Mouse (Mus musculus) heart, adult 2 months (tissue): ENCODE measurements around the gene Cirbp. TPM values are rescaled to one million over a fixed set of nuclear protein-coding genes. Genes with fewer than 3 reads are reported as not detected.

ENCODE experiments used
- DNase-seq, 2 experiments: peaks; one replicate each; pipeline ENCODE4 v3.0.0; 2021
- H3K27ac ChIP-seq: fragments of 200-600 bp; 2 replicates; pipeline ENCODE4 v1.8.1; 2022
- H3K27me3 ChIP-seq: fragments of 200-500 bp; 2 replicates; pipeline ENCODE4 v1.6.1; 2012; ENCODE audit warnings: mild to moderate bottlenecking, low read length, inconsistent platforms, mixed read lengths; ENCODE audit not compliant: control insufficient read depth, insufficient read depth
- H3K36me3 ChIP-seq: fragments of 200-500 bp; 2 replicates; pipeline ENCODE4 v1.6.1; 2012; ENCODE audit warnings: low read length, inconsistent platforms; ENCODE audit not compliant: control insufficient read depth, insufficient read depth
- H3K4me1 ChIP-seq: fragments of 200-500 bp; 2 replicates; pipeline ENCODE4 v1.6.1; 2011; ENCODE audit warnings: low read length; ENCODE audit not compliant: control insufficient read depth, insufficient read depth
- H3K4me3 ChIP-seq: fragments of 200-600 bp; 2 replicates; pipeline ENCODE4 v1.8.1; 2022
- H3K79me2 ChIP-seq: fragments of 200-500 bp; replicated peaks from 2 replicates; pipeline ENCODE4 v1.6.1; 2012; ENCODE audit warnings: mild to moderate bottlenecking, inconsistent platforms, low read length, moderate library complexity, mixed read lengths; ENCODE audit not compliant: control insufficient read depth, insufficient read depth
- H3K9ac ChIP-seq: fragments of 200-500 bp; 2 replicates; pipeline ENCODE4 v1.6.1; 2012; ENCODE audit warnings: low read depth, mild to moderate bottlenecking, control low read depth, inconsistent platforms, low read length, mixed read lengths
- CTCF ChIP-seq: fragments of 200-600 bp; IDR thresholded peaks from 2 replicates; pipeline ENCODE4 v1.8.1; 2022; ENCODE audit warnings: antibody characterized with exemption, mild to moderate bottlenecking, moderate library complexity
- EP300 ChIP-seq: fragments of 200-500 bp; IDR thresholded peaks from 2 replicates; pipeline ENCODE4 v1.6.1; 2011; ENCODE audit warnings: low read depth, low read length, control low read depth; ENCODE audit not compliant: insufficient read depth
- POLR2A ChIP-seq: fragments of 200-500 bp; IDR thresholded peaks from 2 replicates; pipeline ENCODE4 v1.6.1; 2011; ENCODE audit warnings: mild to moderate bottlenecking, low read depth, low read length, control low read depth; ENCODE audit not compliant: insufficient read depth
- WGBS: fragments of 180-500 bp; shearing (Covaris S2); methylation state at CpG from one replicate; pipeline ENCODE4 v1.1.7; 2018; 5-methylcytosine and 5-hydroxymethylcytosine counted together
- intact Hi-C: fragments of 180-260 bp; cut with DNase I; formaldehyde crosslinking; loops from one replicate; pipeline ENCODE4 v1.15.1; 2025
- polyA plus RNA-seq: library from polyadenylated mRNA; depleted of rRNA; stranded (reverse); fragments of >200 nt; gene quantifications from 2 replicates; pipeline ENCODE4 v1.2.3, GENCODE M21; 2012
- total RNA-seq, 2 experiments: library from RNA; stranded (reverse); gene quantifications; 2 replicates each; pipeline ENCODE4 v1.2.3; 2021

Cirbp gene
- total and polyA plus RNA-seq, 3 experiments = 34.2 to 85.8 (median 43.2) TPM

DNA sequence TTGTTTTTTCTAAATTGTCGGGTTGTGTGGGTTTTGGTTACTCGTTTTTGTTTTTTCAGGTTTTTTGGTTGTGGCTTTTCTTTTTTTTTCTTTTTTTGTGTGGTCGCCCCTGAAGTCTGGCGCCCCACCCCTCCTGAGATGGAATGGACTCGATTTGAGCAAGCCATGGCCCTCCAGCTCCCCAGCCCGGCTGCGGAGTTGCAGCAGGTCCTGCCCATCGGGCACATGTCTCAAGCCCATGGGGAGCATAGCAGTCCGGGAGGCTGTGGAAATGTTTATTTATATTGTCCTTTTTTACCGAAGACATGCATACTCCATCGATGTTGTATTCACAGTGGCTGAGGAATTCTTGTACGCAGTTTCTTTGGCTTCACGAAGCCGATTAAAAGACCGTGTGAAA is 5.5 kb downstream of the Cirbp start:
- Histone ChIP-seq H3K36me3 (peaks cover 2% of the 10 kb centered on the region), H3K27ac (no peak overlapping the region), H3K4me3 (no peak overlapping the region), H3K79me2 (peaks cover 5% of the 10 kb centered on the region), H3K4me1 (peaks cover 6% of the 10 kb centered on the region), H3K27me3 (no peaks in the 10 kb centered on the region), H3K9ac (no peak overlapping the region)
- 81% methylated on average over 15 of the region's 15 CpGs for WGBS
- intact Hi-C loops = loop anchor here (10.0 kb wide), 1 partner anchor 154 kb away; the partner anchor contains the start of genes 2310011J03Rik, Pcsk4 and Reep6
- no peak for DNase-seq
- TF ChIP-seq POLR2A = no peak
- no peak for TF ChIP-seq EP300
- no peak for TF ChIP-seq CTCF

DNA sequence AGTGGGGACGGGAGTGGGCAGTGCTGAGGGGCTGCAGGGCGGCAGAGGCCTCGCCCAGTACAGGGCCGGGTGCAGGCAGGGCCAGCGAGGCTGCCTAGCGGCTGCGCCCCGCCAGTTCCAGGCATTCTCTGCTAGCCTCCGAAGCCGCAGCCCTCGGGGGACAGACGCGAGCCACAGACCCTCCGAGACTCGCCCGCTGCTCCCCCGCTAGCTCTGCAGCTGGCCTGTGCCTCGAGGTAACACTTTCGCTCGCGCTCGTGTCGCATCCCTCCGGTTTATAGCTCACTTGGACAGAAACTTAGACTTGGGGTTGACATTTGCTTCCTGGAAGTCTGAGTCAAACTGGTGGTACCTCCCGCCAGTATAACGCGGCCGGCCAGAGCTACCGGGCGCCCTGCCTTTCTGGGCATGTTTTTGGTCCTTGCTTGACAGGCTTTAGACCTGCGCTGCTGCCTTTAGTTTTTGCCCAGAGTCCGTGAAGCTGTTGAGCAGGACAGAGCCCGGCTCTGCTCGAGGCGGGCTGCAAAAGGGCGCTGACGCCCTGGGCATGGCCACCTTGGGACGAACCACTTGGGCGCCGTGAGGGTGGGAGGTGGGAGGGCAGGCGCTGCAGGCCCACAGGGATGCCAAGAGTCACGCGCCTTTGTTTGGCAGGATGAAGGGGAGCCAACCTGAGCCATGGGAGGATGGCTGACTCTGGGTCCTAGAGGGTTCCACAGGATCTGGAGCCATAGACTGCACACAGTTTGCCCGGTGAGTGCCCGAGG is 6.2 kb downstream of the Cirbp start:
- peak; percentile 46 to 55 for DNase-seq
- peak overlapping the region; percentile 97 for H3K27ac ChIP-seq
- H3K79me2 ChIP-seq = peaks cover 5% of the 10 kb centered on the region
- intact Hi-C loops = loop anchor here (10.0 kb wide), 1 partner anchor 153 kb away; the partner anchor contains the start of genes 2310011J03Rik, Pcsk4 and Reep6
- H3K4me3 ChIP-seq = peak overlapping the region; percentile 63
- no peak for TF ChIP-seq CTCF
- no peak for TF ChIP-seq POLR2A
- no peak for TF ChIP-seq EP300
- no peaks in the 10 kb centered on the region for H3K27me3 ChIP-seq
- WGBS = 76% methylated on average over 45 of the region's 45 CpGs
- peaks cover 6% of the 10 kb centered on the region for H3K4me1 ChIP-seq
- peaks cover 2% of the 10 kb centered on the region for H3K36me3 ChIP-seq
- no peak overlapping the region for H3K9ac ChIP-seq

DNA sequence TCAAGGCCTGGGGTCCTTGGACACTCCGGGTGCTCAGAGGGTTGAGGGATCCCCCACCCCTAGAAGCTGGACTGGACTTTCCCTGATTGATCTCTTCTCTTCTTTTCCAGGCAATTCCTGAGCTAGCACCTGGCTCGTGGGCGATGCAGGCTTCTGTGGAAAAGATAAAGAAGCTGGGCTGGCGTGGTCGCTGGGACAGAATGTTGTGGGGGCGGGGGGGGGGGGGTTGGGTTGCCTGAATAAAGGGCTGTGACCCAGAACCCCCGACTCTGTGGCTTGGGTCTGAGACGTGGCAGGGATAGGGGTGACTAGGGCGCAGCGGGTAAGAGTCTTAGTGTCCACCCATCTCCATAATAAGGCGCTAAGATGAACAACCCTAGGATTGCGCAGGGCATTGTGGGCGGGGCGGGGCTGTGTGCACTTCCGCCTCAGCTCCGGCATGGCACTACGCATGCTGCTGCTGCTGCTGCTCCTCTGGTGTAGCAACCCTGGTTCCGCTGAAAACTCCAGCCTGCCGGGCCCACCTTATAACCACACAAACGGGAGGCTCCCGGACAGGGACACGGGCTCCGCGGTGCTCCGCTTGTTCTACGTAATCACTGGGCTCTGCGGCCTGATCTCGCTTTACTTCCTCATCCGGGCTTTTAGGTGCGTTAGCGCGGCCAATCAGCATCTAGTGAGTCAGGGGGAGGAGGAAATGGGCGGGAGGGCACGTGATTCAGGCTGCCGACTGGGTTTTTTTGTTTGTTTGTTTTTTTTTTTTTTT is 6.9 kb downstream of the Cirbp start, which contains the start of gene 1600002K03Rik:
Gene 1600002K03Rik (plus strand): TSS at position 418 of the 766 bp plus-strand sequence.
- H3K36me3 ChIP-seq = peaks cover 2% of the 10 kb centered on the region
- 5% methylated on average over 35 of the region's 35 CpGs for WGBS
- H3K4me1 ChIP-seq = peaks cover 6% of the 10 kb centered on the region
- H3K27ac ChIP-seq = peak within 1 kb of the TSS; percentile 97
- peak; percentile 76 for TF ChIP-seq EP300
- peak; percentile 85 for TF ChIP-seq POLR2A
- no peak for TF ChIP-seq CTCF
- H3K4me3 ChIP-seq = peak within 1 kb of the TSS; percentile 63
- H3K79me2 ChIP-seq = peaks cover 5% of the 10 kb centered on the region
- intact Hi-C loops = loop anchor here (10.0 kb wide), 1 partner anchor 152 kb away; the partner anchor contains the start of genes 2310011J03Rik, Pcsk4 and Reep6
- H3K9ac ChIP-seq = peak within 1 kb of the TSS; percentile 73
- peak; percentile 93 to 94 for DNase-seq
- no peaks in the 10 kb centered on the region for H3K27me3 ChIP-seq

DNA sequence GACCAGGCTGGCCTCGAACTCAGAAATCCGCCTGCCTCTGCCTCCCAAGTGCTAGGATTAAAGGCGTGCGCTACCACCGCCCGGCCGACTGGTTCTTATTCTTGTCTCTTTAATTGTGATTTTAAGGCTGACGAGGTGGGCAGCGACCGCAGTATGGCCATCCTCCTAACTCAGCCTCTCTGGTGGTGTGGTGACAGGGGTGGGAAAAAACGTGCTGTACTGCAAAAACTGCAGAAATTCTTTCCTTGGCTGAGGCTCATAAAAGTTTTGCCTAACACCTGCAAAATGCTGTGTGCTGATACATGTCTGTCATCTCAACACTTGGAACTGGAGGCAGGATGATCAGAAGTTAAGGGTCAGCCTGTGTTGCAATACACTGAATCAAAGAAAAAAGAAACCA is 7.6 kb downstream of the Cirbp start:
- 6% methylated on average over 11 of the region's 11 CpGs for WGBS
- H3K79me2 ChIP-seq = peaks cover 5% of the 10 kb centered on the region
- peak overlapping the region; percentile 97 for H3K27ac ChIP-seq
- H3K27me3 ChIP-seq = no peaks in the 10 kb centered on the region
- H3K4me1 ChIP-seq = peaks cover 5% of the 10 kb centered on the region
- peaks cover 2% of the 10 kb centered on the region for H3K36me3 ChIP-seq
- TF ChIP-seq CTCF = no peak
- no peak for TF ChIP-seq EP300
- TF ChIP-seq POLR2A = no peak
- intact Hi-C loops = loop anchor here (10.0 kb wide), 1 partner anchor 151 kb away; the partner anchor contains the start of genes 2310011J03Rik, Pcsk4 and Reep6
- H3K4me3 ChIP-seq = peak overlapping the region; percentile 63
- H3K9ac ChIP-seq = peak overlapping the region; percentile 69
- DNase-seq = no peak

DNA sequence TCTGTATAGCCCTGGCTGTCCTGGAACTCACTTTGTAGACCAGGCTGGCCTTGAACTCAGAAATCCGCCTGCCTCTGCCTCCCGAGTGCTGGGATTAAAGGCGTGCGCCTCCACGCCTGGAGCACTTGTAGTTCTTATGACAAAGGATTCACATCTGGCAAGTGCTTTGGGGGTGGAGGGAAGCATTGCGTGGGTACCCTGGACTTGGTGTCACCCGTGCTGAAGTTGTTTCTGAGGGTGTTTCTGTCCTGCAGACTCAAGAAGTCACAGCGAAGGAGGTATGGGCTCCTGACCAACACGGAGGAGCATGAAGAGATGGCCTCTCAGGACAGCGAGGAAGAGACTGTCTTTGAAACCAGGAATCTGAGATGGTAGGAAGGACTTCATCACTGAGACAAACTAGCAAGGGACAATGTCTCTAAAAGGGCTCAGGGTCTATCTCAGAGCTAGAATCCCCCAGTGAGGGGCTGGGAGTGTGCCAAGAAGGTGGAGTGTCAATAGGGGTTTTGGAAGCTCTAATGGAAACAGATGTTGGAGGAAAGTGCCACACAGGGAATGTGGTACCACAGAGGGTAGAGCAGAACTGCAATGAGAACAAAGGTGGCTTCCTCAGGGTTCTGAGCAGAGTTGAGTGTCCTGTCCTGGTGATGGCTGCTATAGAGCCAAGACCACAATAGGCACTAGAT is 8.3 kb downstream of the Cirbp start:
- Histone ChIP-seq H3K27me3 (no peaks in the 10 kb centered on the region), H3K4me3 (no peak overlapping the region), H3K36me3 (no peaks in the 10 kb centered on the region; the same call in 1 of the 2 replicates), H3K79me2 (peaks cover 5% of the 10 kb centered on the region), H3K4me1 (peaks cover 3% of the 10 kb centered on the region; the same call in 1 of the 2 replicates), H3K9ac (no peak overlapping the region), H3K27ac (no peak overlapping the region)
- WGBS = 83% methylated on average over 10 of the region's 10 CpGs
- no peak for TF ChIP-seq EP300
- intact Hi-C loops = loop anchor here (10.0 kb wide), 1 partner anchor 151 kb away; the partner anchor contains the start of genes 2310011J03Rik, Pcsk4 and Reep6
- no peak for DNase-seq
